Mouse (Mus musculus): Measurements from ENCODE around the gene Ube4a.
"Not testable (repeated sequence)": the region's sequence is repeated elsewhere in the genome, so short reads cannot be mapped to it uniquely, and the experiment has no call there.

The Ube4a gene

DNA sequence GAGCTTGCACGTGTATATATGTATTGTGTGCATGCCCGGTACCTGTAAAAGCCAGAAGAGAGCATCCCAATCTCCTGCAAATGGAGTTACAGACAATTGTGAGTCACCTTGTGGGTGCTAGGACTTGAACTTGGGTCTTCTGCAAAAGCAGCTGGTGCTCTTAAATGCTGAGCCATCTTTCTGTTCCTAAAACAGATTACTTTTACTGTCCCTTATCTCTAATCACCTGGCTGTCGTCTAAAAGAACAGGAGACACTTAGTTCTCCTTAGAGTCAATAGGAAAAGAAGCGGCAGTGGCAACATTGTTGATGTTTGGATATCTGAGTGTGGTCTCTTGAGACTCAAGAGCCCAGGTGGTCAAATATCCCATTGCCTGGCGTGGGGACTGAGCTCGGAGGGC, 12.4 kb upstream of the Ube4a start:
- no peak for TF ChIP-seq POU5F1 (IDR thresholded peaks at IDR 0.05; ENCODE audit: borderline replicate concordance, low read length)
- no peak for TF ChIP-seq NANOG (IDR thresholded peaks at IDR 0.05; ENCODE audit: borderline replicate concordance, low read length)
- TF ChIP-seq CTCF (conservative IDR thresholded peaks at IDR 0.05; ENCODE audit: low read length), result no peak
- Histone ChIP-seq H3K36me3 (ENCODE audit: insufficient read depth, low read length) (no peaks in the 10 kb centered on the region), H3K4me3 (replicated peaks; ENCODE audit: low read length) (no peak overlapping the region), H3K4me1 (replicated peaks; ENCODE audit: low read depth, low read length) (no peaks in the 10 kb centered on the region), H3K9me3 (ENCODE audit: low read length) (no peaks in the 10 kb centered on the region), H3K27me3 (ENCODE audit: insufficient read depth, low read length) (peaks cover 3% of the 10 kb centered on the region; the same call in 1 of the 2 replicates)

DNA sequence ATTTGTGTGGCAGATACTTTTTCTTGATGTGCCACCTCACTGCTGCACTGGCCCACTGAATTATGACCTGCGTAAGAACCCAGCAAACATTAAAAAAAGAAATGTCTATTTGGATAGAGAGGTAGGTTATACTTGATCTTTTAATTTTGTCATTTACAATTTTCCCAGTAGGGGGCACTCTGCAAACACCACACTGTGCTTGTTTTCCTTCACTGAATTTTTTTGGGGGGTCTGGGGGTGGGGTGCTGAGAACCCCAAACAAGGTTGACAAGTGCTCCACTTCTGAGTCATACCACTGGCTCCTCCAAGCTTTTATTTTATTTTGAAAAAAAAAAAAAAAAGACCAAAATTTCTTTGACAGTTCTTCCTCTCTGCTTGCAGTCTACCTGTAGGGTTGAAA, 4.0 kb upstream of the Ube4a start:
- TF ChIP-seq POU5F1 (IDR thresholded peaks at IDR 0.05; ENCODE audit: borderline replicate concordance, low read length) (no peak), NANOG (IDR thresholded peaks at IDR 0.05; ENCODE audit: borderline replicate concordance, low read length) (no peak), CTCF (conservative IDR thresholded peaks at IDR 0.05; ENCODE audit: low read length) (no peak)
- no peaks in the 10 kb centered on the region for H3K27me3 ChIP-seq (ENCODE audit: insufficient read depth, low read length)
- H3K4me1 ChIP-seq (replicated peaks; ENCODE audit: low read depth, low read length), result peaks cover 15% of the 10 kb centered on the region
- no peaks in the 10 kb centered on the region for H3K36me3 ChIP-seq (ENCODE audit: insufficient read depth, low read length)
- no peak overlapping the region for H3K4me3 ChIP-seq (replicated peaks; ENCODE audit: low read length)
- H3K9me3 ChIP-seq (ENCODE audit: low read length), result no peaks in the 10 kb centered on the region

DNA sequence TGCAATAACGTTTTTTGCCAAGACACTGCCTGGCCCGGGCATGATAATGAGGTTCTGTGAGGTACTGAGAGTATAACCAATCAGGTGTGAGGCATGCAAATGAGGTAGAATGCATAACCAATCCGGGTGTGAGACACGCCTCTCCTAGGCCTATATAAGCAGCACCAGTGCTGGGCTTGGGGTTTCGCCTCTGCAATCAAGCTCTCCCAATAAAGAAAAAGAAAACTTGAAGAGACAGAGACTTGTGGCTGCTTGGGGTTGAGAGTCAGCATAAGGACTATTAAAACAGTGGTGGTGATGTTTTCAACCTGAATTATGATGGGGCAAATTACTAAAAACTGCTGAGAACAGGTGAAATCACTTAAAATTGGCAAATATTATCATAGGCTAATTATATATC, 2.4 kb upstream of the Ube4a start:
- not testable (repeated sequence) for H3K4me3 ChIP-seq (replicated peaks; ENCODE audit: low read length); H3K9me3 ChIP-seq (ENCODE audit: low read length); H3K27me3 ChIP-seq (ENCODE audit: insufficient read depth, low read length)

DNA sequence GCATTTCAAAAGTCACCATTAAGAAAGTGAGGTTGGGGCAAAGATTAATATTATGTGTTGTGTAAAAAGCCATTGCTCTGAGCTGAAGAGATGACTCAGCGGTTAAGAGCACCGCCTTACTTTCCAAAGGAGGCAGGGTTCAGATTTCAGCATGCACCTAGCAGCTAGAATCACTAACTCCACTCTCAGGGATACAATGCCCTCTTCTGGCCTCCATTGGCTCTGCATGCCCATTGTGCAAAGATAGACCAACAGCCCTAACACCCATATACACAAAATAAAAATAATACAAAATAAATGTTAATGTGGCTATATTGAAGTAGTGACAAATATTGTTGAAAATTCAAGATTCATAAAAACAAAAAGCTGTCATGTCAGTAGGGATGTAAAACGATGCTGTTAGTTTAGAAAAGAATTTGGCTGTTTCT, 1.4 kb upstream of the Ube4a start:
- peaks cover 19% of the 10 kb centered on the region for H3K4me1 ChIP-seq (replicated peaks; ENCODE audit: low read depth, low read length)
- no peak overlapping the region for H3K4me3 ChIP-seq (replicated peaks; ENCODE audit: low read length)
- TF ChIP-seq CTCF (conservative IDR thresholded peaks at IDR 0.05; ENCODE audit: low read length) (peak; percentile 80), NANOG (IDR thresholded peaks at IDR 0.05; ENCODE audit: borderline replicate concordance, low read length) (no peak), POU5F1 (IDR thresholded peaks at IDR 0.05; ENCODE audit: borderline replicate concordance, low read length) (no peak)
- no peaks in the 10 kb centered on the region for H3K27me3 ChIP-seq (ENCODE audit: insufficient read depth, low read length)
- H3K36me3 ChIP-seq (ENCODE audit: insufficient read depth, low read length), result peaks cover 15% of the 10 kb centered on the region
- no peaks in the 10 kb centered on the region for H3K9me3 ChIP-seq (ENCODE audit: low read length)

More for the DNA sequence above, 2.4 kb upstream of the Ube4a start:
- H3K4me1 ChIP-seq (replicated peaks; ENCODE audit: low read depth, low read length), result peaks cover 19% of the 10 kb centered on the region
- H3K36me3 ChIP-seq (ENCODE audit: insufficient read depth, low read length), result not testable (repeated sequence)

DNA sequence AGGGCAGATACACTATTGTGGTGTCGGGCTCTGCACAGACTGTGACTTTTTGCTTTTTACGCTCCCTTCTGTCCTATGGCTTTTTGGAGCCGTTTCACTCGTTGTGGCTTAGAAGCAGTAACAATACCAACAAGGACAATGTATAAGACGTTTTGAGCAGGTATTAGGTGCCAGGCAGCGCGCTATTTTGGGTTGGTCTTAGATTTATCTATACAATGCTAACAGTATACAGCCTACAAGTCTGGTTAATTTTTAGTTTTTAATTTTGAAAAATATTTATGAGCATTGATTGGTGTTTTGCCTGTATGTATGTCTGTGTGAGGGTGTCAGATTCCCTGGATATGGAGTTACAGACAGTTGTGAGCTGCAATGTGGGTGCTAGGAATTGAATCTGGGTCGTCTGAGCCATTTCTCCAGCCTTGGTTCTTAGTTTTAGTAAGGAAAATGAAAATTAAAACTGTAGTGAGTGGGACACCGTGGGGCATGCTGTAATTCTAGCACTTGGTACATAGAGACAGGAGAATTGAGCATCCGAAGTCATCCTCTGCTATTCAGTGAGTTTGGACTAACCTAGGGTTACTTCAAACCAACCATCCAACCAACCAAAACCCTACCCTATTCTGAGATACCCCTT, 550 bp upstream of the Ube4a start:
- H3K36me3 ChIP-seq (ENCODE audit: insufficient read depth, low read length), result peaks cover 24% of the 10 kb centered on the region
- H3K9me3 ChIP-seq (ENCODE audit: low read length), result no peaks in the 10 kb centered on the region
- H3K27me3 ChIP-seq (ENCODE audit: insufficient read depth, low read length), result no peaks in the 10 kb centered on the region
- peak overlapping the region; percentile 96 for H3K4me3 ChIP-seq (replicated peaks; ENCODE audit: low read length)
- TF ChIP-seq POU5F1 (IDR thresholded peaks at IDR 0.05; ENCODE audit: borderline replicate concordance, low read length) (no peak), NANOG (IDR thresholded peaks at IDR 0.05; ENCODE audit: borderline replicate concordance, low read length) (no peak), CTCF (conservative IDR thresholded peaks at IDR 0.05; ENCODE audit: low read length) (no peak)
- peaks cover 19% of the 10 kb centered on the region for H3K4me1 ChIP-seq (replicated peaks; ENCODE audit: low read depth, low read length)

DNA sequence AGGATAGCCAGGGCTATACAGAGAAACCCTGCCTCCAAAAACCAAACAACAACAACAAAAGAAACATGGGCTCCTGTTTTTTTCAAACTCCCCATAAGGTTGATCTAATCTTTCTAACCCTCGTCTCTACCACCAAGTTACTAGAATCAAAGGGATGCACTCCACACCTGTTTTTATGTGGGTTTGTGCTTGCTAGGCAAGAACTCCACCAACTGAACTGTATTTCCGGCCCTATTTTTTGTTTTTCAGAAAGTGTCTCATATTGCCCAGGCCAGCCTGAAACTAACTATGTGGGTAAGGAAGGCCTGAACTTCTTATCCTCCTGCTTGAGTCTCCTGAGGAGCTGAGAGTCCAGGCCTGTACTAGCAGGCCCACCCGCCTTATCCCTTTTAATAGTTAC, 11.0 kb downstream of the Ube4a start:
- Histone ChIP-seq H3K4me3 (replicated peaks; ENCODE audit: low read length) (no peak overlapping the region), H3K9me3 (ENCODE audit: low read length) (no peaks in the 10 kb centered on the region), H3K4me1 (replicated peaks; ENCODE audit: low read depth, low read length) (no peaks in the 10 kb centered on the region), H3K36me3 (ENCODE audit: insufficient read depth, low read length) (peaks cover 67% of the 10 kb centered on the region), H3K27me3 (ENCODE audit: insufficient read depth, low read length) (no peaks in the 10 kb centered on the region)
- TF ChIP-seq NANOG (IDR thresholded peaks at IDR 0.05; ENCODE audit: borderline replicate concordance, low read length), result no peak
- peak; percentile 29; the same call in 1 of the 2 replicates for TF ChIP-seq POU5F1 (IDR thresholded peaks at IDR 0.05; ENCODE audit: borderline replicate concordance, low read length)
- no peak for TF ChIP-seq CTCF (conservative IDR thresholded peaks at IDR 0.05; ENCODE audit: low read length)

DNA sequence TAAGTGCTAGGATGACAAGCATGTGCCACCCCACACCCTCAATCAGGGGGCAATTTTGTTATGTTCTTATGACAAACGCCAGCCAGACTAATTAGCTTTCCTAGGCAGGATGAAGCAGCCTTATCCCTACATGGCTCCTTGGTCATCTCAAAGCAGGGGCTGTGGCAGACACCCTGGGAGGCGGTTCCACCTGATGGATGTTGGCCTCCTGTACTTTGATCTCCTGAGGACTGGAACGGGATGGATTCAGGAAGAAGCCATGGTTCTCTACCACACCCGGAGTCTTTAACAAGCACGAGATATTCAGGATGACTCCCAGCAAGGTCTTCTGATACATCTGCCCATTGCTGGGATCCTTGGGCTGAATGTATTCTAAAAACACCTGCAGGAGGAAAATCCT, 17.6 kb downstream of the Ube4a start:
- H3K9me3 ChIP-seq (ENCODE audit: low read length), result no peaks in the 10 kb centered on the region
- TF ChIP-seq NANOG (IDR thresholded peaks at IDR 0.05; ENCODE audit: borderline replicate concordance, low read length) (no peak), POU5F1 (IDR thresholded peaks at IDR 0.05; ENCODE audit: borderline replicate concordance, low read length) (no peak), CTCF (conservative IDR thresholded peaks at IDR 0.05; ENCODE audit: low read length) (no peak)
- H3K36me3 ChIP-seq (ENCODE audit: insufficient read depth, low read length), result peaks cover 97% of the 10 kb centered on the region
- H3K4me1 ChIP-seq (replicated peaks; ENCODE audit: low read depth, low read length), result no peaks in the 10 kb centered on the region
- no peak overlapping the region for H3K4me3 ChIP-seq (replicated peaks; ENCODE audit: low read length)
- no peaks in the 10 kb centered on the region for H3K27me3 ChIP-seq (ENCODE audit: insufficient read depth, low read length)

DNA sequence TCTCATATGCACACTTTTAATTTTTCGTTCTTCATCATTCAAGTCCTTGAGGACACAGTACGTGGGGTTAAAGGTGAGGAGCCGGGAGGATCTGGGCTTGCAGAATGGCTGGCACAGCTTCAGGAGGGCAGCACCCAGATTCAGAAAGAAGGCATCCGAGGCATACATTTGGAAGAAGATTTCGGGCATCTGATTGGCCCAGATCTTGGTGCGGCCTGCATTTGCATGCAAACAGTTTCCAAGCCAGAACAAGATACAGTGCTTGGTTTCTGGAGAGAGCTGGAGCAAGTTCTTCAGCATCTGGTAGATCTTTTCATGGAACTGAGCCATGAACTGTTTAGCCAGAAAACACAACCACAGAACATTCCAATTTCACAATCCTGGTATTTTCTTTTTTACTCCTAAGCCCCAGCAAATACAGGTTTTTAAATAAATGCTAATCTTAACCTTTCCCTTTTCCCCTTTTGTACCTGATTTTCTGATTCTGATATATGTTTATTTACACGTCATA, 19.2 kb downstream of the Ube4a start:
- H3K36me3 ChIP-seq (ENCODE audit: insufficient read depth, low read length), result peaks cover 98% of the 10 kb centered on the region
- H3K4me3 ChIP-seq (replicated peaks; ENCODE audit: low read length), result no peak overlapping the region
- H3K4me1 ChIP-seq (replicated peaks; ENCODE audit: low read depth, low read length), result no peaks in the 10 kb centered on the region
- H3K9me3 ChIP-seq (ENCODE audit: low read length), result no peaks in the 10 kb centered on the region
- TF ChIP-seq NANOG (IDR thresholded peaks at IDR 0.05; ENCODE audit: borderline replicate concordance, low read length) (no peak), POU5F1 (IDR thresholded peaks at IDR 0.05; ENCODE audit: borderline replicate concordance, low read length) (no peak), CTCF (conservative IDR thresholded peaks at IDR 0.05; ENCODE audit: low read length) (no peak)
- H3K27me3 ChIP-seq (ENCODE audit: insufficient read depth, low read length), result no peaks in the 10 kb centered on the region

DNA sequence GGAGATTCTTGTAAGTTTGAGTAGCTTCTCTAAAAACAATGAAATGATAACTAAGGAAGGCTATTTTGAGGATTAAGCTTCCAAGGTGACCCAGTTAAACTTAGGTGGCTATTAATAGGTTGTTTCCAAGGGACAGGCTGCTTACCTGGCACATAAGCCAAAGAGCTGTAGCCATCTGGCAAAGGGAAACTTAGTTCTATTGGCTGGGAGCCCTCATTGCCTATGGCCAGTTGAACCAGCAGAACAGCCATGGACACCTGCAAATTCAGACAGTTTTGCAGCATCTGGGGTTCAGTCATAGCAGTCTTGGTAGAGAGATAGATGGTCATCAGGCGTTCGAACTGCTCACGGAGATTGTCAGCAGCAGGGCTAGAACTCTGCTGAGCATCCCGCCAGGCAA, 23.0 kb downstream of the Ube4a start:
- Histone ChIP-seq H3K36me3 (ENCODE audit: insufficient read depth, low read length) (peaks cover 97% of the 10 kb centered on the region), H3K4me1 (replicated peaks; ENCODE audit: low read depth, low read length) (no peaks in the 10 kb centered on the region), H3K27me3 (ENCODE audit: insufficient read depth, low read length) (no peaks in the 10 kb centered on the region), H3K4me3 (replicated peaks; ENCODE audit: low read length) (no peak overlapping the region), H3K9me3 (ENCODE audit: low read length) (no peaks in the 10 kb centered on the region)
- TF ChIP-seq CTCF (conservative IDR thresholded peaks at IDR 0.05; ENCODE audit: low read length) (no peak), POU5F1 (IDR thresholded peaks at IDR 0.05; ENCODE audit: borderline replicate concordance, low read length) (no peak), NANOG (IDR thresholded peaks at IDR 0.05; ENCODE audit: borderline replicate concordance, low read length) (no peak)

Data from E14TG2a.4 (cell line).